Mouse (Mus musculus) CH12.LX (cell line): ENCODE measurements around the gene Stat5b.

ENCODE experiments used
- BHLHE40 ChIP-seq: IDR thresholded peaks from 2 replicates; pipeline ENCODE4 v1.6.1; 2011; ENCODE audit warnings: mild to moderate bottlenecking, low read depth, low read length, improper control_type of control experiment
- CHD2 ChIP-seq: IDR thresholded peaks from 2 replicates; pipeline ENCODE4 v1.6.1; 2011; ENCODE audit warnings: low read length, improper control_type of control experiment
- CTCF ChIP-seq, 2 experiments: IDR thresholded peaks in 1 of 2; conservative IDR thresholded peaks in 1 of 2; 2 replicates each; pipeline ENCODE4 v1.5.1; 2011 to 2012; ENCODE audit warnings: low read depth in 2 of 2, low read length in 2 of 2, improper control_type of control experiment in 1 of 2, inconsistent platforms in 1 of 2, mild to moderate bottlenecking in 1 of 2, moderate library complexity in 1 of 2
- MAFK ChIP-seq: IDR thresholded peaks from 2 replicates; pipeline ENCODE4 v1.6.1; 2011; ENCODE audit warnings: low read length, improper control_type of control experiment; ENCODE audit not compliant: insufficient replicate concordance
- NRF1 ChIP-seq: IDR thresholded peaks from 2 replicates; pipeline ENCODE4 v1.6.1; 2014; ENCODE audit warnings: low read depth, mild to moderate bottlenecking, inconsistent platforms, low read length, improper control_type of control experiment, moderate library complexity
- POLR2A ChIP-seq: IDR thresholded peaks from 2 replicates; pipeline ENCODE4 v1.6.1; 2011; ENCODE audit warnings: low read depth, mild to moderate bottlenecking, improper control_type of control experiment, low read length
- RAD21 ChIP-seq: IDR thresholded peaks from 2 replicates; pipeline ENCODE4 v1.6.1; 2011; ENCODE audit warnings: low read depth, mild to moderate bottlenecking, low read length, improper control_type of control experiment, moderate library complexity
- SMC3 ChIP-seq: IDR thresholded peaks from 2 replicates; pipeline ENCODE4 v1.6.1; 2011; ENCODE audit warnings: low read depth, low read length, improper control_type of control experiment
- TBP ChIP-seq: conservative IDR thresholded peaks from 2 replicates; pipeline ENCODE4 v1.6.1; 2011; ENCODE audit warnings: low read depth, low read length, improper control_type of control experiment
- TCF12 ChIP-seq: IDR thresholded peaks from 2 replicates; pipeline ENCODE4 v1.6.1; 2014; ENCODE audit warnings: low read depth, mild to moderate bottlenecking, inconsistent platforms, low read length, improper control_type of control experiment
- USF1 ChIP-seq: IDR thresholded peaks from 2 replicates; pipeline ENCODE4 v1.6.1; 2014; ENCODE audit warnings: low read depth, mild to moderate bottlenecking, inconsistent platforms, low read length, improper control_type of control experiment
- ZC3H11A ChIP-seq: IDR thresholded peaks from 2 replicates; pipeline ENCODE4 v1.6.1; 2012; ENCODE audit warnings: low read depth, mild to moderate bottlenecking, inconsistent platforms, low read length, improper control_type of control experiment
- ZMIZ1 ChIP-seq: IDR thresholded peaks from 2 replicates; pipeline ENCODE4 v1.6.1; 2012; ENCODE audit warnings: low read depth, mild to moderate bottlenecking, inconsistent platforms, low read length, improper control_type of control experiment

DNA sequence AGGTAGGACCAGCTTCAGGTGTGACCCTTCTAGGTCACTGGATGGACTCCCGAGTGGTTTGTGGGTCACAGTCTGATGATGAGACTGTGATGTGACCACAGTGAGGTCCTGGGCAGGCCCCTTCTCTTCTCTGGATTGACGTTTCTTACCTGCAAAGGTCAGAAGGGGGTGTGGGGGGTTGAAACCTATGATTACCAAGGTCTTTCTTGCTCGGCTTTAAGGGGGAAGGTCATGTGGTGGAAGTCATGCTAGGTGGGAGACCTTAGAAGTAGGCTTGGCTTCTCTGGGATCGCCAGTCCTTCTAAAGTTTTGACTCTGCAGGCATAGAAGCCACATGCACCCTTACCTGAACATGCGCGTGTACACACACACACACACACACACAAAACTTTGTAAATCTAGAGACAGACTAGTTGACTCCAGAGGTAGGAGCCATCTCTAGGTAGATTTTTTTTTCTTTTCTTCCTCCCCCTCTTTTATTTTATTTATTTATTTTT is 9.1 kb upstream of the Stat5b start:
- TF ChIP-seq CTCF (conservative IDR thresholded peaks at IDR 0.05 in 1 of 2, IDR thresholded peaks at IDR 0.05 in 1 of 2; ENCODE audit: low read depth in 2 of 2, low read length in 2 of 2) (no peak), TBP (no peak), MAFK (0 out of 2 replicates have a peak, but pooled peaks have one; percentile 3), TCF12 (no peak), ZC3H11A (no peak), POLR2A (no peak), USF1 (no peak), CHD2 (no peak), RAD21 (no peak), SMC3 (no peak), ZMIZ1 (no peak), BHLHE40 (no peak), NRF1 (no peak)
